Mouse (Mus musculus) midbrain, embryonic 13.5 days (tissue): ENCODE measurements around the gene Bcat2. TPM values are rescaled to one million over a fixed set of nuclear protein-coding genes. Genes with fewer than 3 reads are reported as not detected.

Experiments
- ATAC-seq: fragments of 200-750 bp; cut with Nextera tagmentation; 2 replicates; pipeline ENCODE4 v1.8.0; 2017; ENCODE audit warnings: mild to moderate bottlenecking, moderate TSS enrichment, moderate library complexity
- H3K27ac ChIP-seq: fragments of 300-500 bp; sonication (generic); 2 replicates; pipeline ENCODE4 v1.5.1; 2015; ENCODE audit warnings: inconsistent platforms, mild to moderate bottlenecking, moderate library complexity
- H3K27me3 ChIP-seq: fragments of 300-500 bp; sonication (generic); 2 replicates; pipeline ENCODE4 v1.6.1; 2015; ENCODE audit warnings: mild to moderate bottlenecking, inconsistent platforms
- H3K36me3 ChIP-seq: fragments of 300-500 bp; sonication (generic); 2 replicates; pipeline ENCODE4 v1.6.1; 2015; ENCODE audit warnings: mild to moderate bottlenecking, inconsistent platforms
- H3K4me1 ChIP-seq: fragments of 300-500 bp; sonication (generic); replicated peaks from 2 replicates; pipeline ENCODE4 v1.6.1; 2015; ENCODE audit warnings: inconsistent platforms
- H3K4me2 ChIP-seq: fragments of 300-500 bp; sonication (generic); replicated peaks from 2 replicates; pipeline ENCODE4 v1.6.1; 2015; ENCODE audit warnings: moderate library complexity, mild to moderate bottlenecking, inconsistent platforms
- H3K4me3 ChIP-seq: fragments of 300-500 bp; sonication (generic); replicated peaks from 2 replicates; pipeline ENCODE4 v1.5.1; 2015; ENCODE audit warnings: mild to moderate bottlenecking, inconsistent platforms
- H3K9ac ChIP-seq: fragments of 300-500 bp; sonication (generic); replicated peaks from 2 replicates; pipeline ENCODE4 v1.6.1; 2015; ENCODE audit warnings: mild to moderate bottlenecking, inconsistent platforms
- H3K9me3 ChIP-seq: fragments of 300-500 bp; sonication (generic); 2 replicates; pipeline ENCODE4 v1.6.1; 2016; ENCODE audit warnings: mild to moderate bottlenecking, inconsistent platforms
- WGBS: fragments of 180-500 bp; shearing (Covaris S2); methylation state at CpG from one replicate; pipeline ENCODE4 v1.1.7; 2015; 5-methylcytosine and 5-hydroxymethylcytosine counted together
- polyA plus RNA-seq: library from polyadenylated mRNA; unstranded; fragments of >200 nt; fragmentation: Nextera tagmentation; extraction: Ambion mirVana; gene quantifications from 2 replicates; pipeline ENCODE4 v1.2.1, GENCODE M21; 2015

The Bcat2 gene
- polyA plus RNA-seq, 1 experiment from 2014 or later: 20.7 TPM

DNA sequence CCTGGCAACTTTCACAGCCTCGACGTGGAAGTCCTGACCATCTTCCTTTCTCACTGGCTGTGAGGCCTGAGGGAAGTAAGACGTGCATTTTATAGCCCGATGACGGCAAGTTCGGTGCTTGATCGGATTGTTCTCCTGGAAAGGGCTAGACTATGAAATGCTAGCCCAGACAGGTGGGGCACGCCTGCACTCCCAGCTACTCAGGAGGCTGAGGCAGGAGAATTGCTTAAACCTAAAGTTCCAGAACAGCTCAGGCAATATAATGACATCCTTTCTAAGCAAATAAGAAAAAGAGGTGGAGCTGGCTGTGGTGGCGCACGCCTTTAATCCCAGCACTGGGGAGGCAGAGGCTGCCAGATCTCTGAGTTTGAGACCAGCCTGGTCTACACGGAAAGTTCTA is 53.6 kb downstream of the Bcat2 start:
- Histone ChIP-seq H3K9me3 (no peaks in the 10 kb centered on the region), H3K4me2 (no peak overlapping the region), H3K36me3 (no peaks in the 10 kb centered on the region), H3K27ac (no peak overlapping the region), H3K9ac (no peak overlapping the region), H3K4me1 (peaks cover 10% of the 10 kb centered on the region; the same call in 1 of the 2 replicates), H3K4me3 (no peak overlapping the region), H3K27me3 (peaks cover 30% of the 10 kb centered on the region)
- WGBS: 91% methylated on average over 11 of the region's 11 CpGs
- no peak for ATAC-seq

DNA sequence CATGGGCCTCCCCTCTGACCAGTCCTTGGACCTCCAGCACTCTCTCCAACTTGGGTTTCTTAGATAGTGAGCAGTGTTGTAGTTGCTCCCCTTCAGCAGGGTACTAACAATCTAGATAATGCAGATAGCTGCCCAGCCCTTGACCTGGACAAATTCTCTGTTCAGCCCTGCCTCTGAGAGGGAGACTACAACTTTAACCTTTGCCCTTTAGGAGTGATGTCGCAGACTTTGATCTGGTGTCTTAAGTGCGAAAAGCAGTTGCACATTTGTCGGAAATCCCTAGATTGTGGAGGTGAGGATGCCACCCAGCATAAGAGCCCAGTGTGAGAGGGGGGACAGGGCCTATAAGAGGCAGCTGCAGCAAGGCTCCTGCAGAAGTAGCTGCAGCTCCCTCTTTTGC is 54.8 kb downstream of the Bcat2 start:
- no peak overlapping the region for H3K4me2 ChIP-seq
- peaks cover 10% of the 10 kb centered on the region; the same call in 1 of the 2 replicates for H3K4me1 ChIP-seq
- no peak overlapping the region for H3K4me3 ChIP-seq
- no peak for ATAC-seq
- peaks cover 25% of the 10 kb centered on the region for H3K27me3 ChIP-seq
- 81% methylated on average over 3 of the region's 3 CpGs for WGBS
- H3K9me3 ChIP-seq: no peaks in the 10 kb centered on the region
- H3K27ac ChIP-seq: no peak overlapping the region
- no peaks in the 10 kb centered on the region for H3K36me3 ChIP-seq
- 0 out of 2 replicates have a peak overlapping the region, but pooled peaks have one; percentile 19 for H3K9ac ChIP-seq

DNA sequence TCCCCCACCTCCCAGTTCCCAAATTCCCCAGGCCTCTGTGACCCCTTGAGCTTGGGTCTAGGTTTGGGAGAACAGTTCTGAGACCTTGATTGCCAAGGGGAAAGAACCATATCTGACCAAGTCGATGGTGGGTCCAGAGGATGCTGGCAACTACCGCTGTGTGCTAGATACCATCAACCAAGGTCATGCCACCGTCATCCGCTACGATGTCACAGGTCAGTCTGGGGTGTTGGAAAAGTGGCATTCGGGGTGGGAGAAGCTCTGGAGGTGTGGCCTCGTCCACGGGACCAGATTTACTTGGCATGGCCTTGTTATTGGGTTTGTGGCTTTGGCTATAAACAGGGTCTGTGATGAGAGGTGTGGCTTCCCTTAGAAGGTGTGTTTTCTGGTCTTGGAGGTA is 55.5 kb downstream of the Bcat2 start:
- Histone ChIP-seq H3K4me1 (peaks cover 10% of the 10 kb centered on the region; the same call in 1 of the 2 replicates), H3K9me3 (no peaks in the 10 kb centered on the region), H3K9ac (0 out of 2 replicates have a peak overlapping the region, but pooled peaks have one; percentile 19), H3K27me3 (peaks cover 29% of the 10 kb centered on the region), H3K4me2 (no peak overlapping the region), H3K4me3 (no peak overlapping the region), H3K27ac (no peak overlapping the region), H3K36me3 (no peaks in the 10 kb centered on the region)
- WGBS: 95% methylated on average over 8 of the region's 8 CpGs
- ATAC-seq: no peak

DNA sequence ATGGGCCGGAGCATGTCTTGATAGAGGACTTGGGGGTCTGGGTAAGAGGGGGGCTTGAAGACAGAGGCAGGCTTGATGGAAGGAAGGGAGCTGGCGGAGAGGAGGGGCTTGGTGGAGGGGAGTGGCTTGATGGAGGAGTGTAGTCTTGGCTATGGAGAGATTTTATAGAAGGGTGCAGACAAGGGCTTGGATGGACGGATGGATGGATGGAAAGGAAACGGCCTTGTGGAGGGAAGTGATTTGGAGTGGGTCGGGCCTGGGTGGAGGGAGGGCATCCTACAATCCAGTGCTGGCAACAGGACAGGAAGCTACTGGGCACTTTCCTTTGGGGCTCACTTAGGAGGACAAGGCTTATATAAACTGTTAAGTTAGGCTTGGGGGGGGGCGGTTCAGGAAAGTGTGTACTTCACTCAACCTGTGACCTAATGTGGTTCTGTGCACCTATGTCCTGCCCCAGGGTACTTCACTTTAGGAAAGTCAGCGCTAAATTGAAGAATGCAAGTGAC is 56.7 kb downstream of the Bcat2 start:
- Histone ChIP-seq H3K36me3 (no peaks in the 10 kb centered on the region), H3K4me3 (no peak overlapping the region), H3K9ac (no peak overlapping the region), H3K4me1 (peaks cover 10% of the 10 kb centered on the region; the same call in 1 of the 2 replicates), H3K9me3 (no peaks in the 10 kb centered on the region), H3K27ac (no peak overlapping the region), H3K27me3 (peaks cover 33% of the 10 kb centered on the region), H3K4me2 (no peak overlapping the region)
- WGBS: 88% methylated on average over 7 of the region's 7 CpGs
- no peak for ATAC-seq

DNA sequence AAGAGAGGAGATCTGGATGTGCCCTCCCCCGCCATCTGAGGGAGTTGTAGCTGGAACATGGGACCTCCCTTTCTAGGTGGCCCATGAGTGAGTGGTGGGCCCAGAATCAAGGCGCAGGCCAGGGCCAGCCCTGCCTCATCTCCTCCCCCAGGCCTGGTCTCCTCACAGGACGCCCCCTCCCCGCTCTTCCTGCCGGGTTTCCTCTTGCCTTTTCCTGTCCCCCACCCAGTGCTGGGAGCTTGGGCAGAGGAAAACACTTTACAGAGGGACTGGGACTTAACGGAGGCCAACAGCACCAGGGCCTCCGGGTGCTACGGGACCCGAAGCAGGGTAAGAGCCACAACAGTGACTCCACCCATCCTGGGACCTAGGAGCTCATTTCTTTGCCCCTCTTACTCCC is 57.3 kb downstream of the Bcat2 start, which contains the start of gene Rasip1:
TSS of gene Rasip1 (plus strand) at position 228 of the 400 bp plus-strand sequence.
- H3K27ac ChIP-seq: peak within 1 kb of the TSS; percentile 87
- peaks cover 11% of the 10 kb centered on the region; the same call in 1 of the 2 replicates for H3K4me1 ChIP-seq
- peak within 1 kb of the TSS; percentile 90 for H3K4me2 ChIP-seq
- H3K9ac ChIP-seq: peak within 1 kb of the TSS; percentile 84
- H3K4me3 ChIP-seq: peak within 1 kb of the TSS; percentile 57
- ATAC-seq: no peak
- H3K36me3 ChIP-seq: no peaks in the 10 kb centered on the region
- no peaks in the 10 kb centered on the region for H3K9me3 ChIP-seq
- peaks cover 40% of the 10 kb centered on the region for H3K27me3 ChIP-seq
- 86% methylated on average over 9 of the region's 9 CpGs for WGBS

DNA sequence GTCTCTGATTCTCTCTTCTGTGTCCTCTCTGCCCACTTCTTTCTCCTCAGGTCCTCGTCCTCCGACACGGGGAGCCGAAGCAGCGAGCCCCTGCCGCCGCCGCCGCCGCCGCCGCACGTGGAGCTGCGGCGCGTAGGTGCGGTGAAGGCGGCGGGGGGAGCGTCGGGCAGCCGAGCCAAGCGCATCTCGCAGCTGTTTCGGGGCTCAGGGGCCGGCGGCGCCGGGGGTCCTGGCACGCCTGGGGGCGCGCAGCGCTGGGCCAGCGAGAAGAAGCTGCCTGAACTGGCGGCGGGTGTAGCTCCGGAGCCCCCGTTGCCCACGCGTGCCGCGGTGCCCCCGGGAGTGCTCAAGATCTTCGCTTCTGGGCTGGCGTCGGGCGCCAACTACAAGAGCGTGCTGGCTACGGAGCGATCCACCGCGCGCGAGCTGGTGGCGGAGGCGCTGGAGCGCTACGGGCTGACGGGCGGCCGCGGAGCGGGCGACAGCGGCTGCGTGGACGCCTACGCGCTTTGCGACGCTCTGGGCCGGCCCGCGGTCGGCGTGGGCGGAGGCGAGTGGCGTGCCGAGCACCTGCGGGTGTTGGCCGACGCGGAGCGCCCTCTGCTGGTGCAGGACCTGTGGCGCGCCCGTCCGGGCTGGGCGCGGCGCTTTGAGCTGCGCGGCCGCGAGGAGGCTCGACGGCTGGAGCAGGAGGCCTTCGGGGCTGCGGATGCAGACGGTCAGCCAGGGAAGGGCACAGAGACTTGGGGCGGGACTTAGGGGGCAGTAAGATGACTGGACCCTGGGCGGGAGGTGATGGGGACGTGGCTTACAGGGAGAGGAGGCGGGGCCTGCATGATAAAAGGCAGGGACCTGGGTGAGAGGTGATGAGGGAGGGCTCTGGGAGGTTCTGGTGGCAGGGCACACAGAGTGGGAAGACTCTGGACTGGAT is 58.7 kb downstream of the Bcat2 start:
- H3K4me1 ChIP-seq: peaks cover 16% of the 10 kb centered on the region; the same call in 1 of the 2 replicates
- under 1% methylated on average over 105 of the region's 105 CpGs for WGBS
- H3K9me3 ChIP-seq: no peaks in the 10 kb centered on the region
- peak; percentile 86 for ATAC-seq
- peak overlapping the region; percentile 90 for H3K4me2 ChIP-seq
- no peaks in the 10 kb centered on the region for H3K36me3 ChIP-seq
- H3K27me3 ChIP-seq: peaks cover 54% of the 10 kb centered on the region
- H3K4me3 ChIP-seq: peak overlapping the region; percentile 57
- H3K27ac ChIP-seq: peak overlapping the region; percentile 87
- peak overlapping the region; percentile 84 for H3K9ac ChIP-seq

DNA sequence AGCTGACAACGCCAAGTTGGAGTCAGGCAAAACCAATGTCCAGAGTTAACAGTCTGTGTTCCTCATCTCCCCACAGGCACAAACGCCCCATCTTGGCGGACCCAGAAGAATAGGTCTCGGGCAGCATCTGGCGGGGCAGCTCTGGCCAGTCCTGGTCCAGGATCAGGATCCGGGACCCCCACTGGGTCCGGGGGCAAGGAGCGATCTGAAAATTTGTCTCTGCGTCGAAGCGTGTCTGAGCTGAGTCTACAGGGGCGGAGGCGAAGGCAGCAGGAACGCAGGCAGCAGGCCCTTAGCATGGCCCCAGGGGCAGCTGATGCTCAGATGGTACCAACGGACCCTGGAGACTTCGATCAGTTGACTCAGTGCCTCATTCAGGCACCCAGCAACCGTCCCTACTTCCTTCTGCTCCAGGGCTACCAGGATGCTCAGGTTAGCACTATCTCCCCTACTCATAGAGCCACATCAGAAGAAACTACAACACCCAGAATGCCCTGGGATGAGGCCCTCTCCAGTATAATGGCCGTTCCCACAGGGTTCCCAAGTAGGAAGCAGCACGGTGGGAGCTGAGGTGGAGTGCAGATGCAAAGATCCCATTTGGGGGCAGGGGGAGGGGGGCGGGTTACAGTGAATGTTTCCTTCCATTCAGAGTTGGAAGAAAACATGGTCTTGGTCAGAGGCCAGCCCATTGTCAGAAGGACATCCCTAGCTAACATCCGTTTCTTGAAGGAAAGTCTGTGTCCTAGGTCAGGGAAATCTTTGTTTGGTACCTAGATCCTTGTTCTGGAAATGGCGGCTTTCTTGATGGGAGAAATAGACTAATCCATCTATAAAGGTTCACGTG is 60.3 kb downstream of the Bcat2 start:
- 73% methylated on average over 23 of the region's 23 CpGs for WGBS
- Histone ChIP-seq H3K27ac (no peak overlapping the region), H3K9me3 (no peaks in the 10 kb centered on the region), H3K4me2 (no peak overlapping the region), H3K27me3 (peaks cover 55% of the 10 kb centered on the region), H3K4me1 (peaks cover 16% of the 10 kb centered on the region; the same call in 1 of the 2 replicates), H3K4me3 (no peak overlapping the region), H3K36me3 (no peaks in the 10 kb centered on the region), H3K9ac (no peak overlapping the region)
- no peak for ATAC-seq

DNA sequence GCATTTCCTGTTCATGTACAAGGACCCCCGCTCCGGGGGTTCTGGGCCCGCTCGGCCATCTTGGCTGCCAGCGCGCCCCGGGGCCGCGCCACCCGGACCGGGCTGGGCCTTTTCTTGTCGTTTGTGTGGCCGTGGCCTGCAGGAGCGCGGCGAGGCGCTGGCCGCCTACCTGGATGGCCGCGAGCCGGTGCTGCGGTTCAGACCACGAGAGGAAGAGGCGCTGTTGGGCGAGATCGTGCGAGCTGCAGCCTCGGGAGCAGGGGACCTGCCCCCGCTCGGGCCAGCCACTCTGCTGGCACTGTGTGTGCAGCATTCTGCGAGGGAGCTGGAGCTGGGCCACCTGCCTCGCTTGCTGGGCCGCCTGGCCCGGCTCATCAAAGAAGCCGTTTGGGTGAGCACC is 62.5 kb downstream of the Bcat2 start:
- WGBS: 10% methylated on average over 35 of the region's 35 CpGs
- H3K4me3 ChIP-seq: peak overlapping the region; percentile 8; the same call in 1 of the 2 replicates
- H3K4me2 ChIP-seq: peak overlapping the region; percentile 38
- no peak for ATAC-seq
- peaks cover 10% of the 10 kb centered on the region for H3K36me3 ChIP-seq
- peak overlapping the region; percentile 45 for H3K9ac ChIP-seq
- H3K27ac ChIP-seq: no peak overlapping the region
- peaks cover 16% of the 10 kb centered on the region; the same call in 1 of the 2 replicates for H3K4me1 ChIP-seq
- peaks cover 43% of the 10 kb centered on the region for H3K27me3 ChIP-seq
- H3K9me3 ChIP-seq: no peaks in the 10 kb centered on the region

DNA sequence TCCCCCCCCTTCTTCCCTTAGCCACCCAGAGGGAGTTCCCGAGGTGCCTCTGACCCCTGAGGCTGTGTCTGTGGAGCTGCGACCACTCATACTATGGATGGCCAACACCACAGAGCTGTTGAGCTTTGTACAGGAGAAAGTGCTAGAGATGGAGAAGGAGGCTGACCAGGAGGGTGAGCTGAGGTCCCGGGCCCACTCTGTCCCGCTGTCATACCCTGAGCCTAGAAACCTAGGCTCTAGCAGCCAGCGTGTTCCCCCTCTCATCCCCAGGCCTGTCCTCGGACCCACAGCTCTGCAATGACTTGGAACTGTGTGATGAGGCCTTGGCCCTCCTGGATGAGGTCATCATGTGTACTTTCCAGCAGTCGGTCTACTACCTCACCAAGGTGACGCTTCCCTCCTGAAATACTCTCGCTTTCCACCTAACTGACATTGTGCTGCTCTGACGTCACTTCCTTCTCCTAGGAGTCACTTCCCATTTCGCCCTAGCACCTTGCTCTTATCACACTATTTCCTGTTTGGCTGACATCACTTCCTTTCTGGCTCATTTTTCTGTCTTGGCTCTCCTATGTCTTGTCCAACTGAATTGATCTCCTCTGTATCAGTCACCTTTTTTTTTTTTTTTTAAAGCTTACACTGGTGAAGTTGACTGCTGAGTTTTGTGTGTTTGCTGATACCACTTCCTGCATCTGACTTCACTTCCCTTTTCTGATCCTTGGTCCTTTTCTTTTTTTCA is 65.2 kb downstream of the Bcat2 start:
- no peak overlapping the region for H3K4me3 ChIP-seq
- H3K9me3 ChIP-seq: no peaks in the 10 kb centered on the region
- H3K4me1 ChIP-seq: peaks cover 14% of the 10 kb centered on the region
- 94% methylated on average over 11 of the region's 11 CpGs for WGBS
- H3K27ac ChIP-seq: no peak overlapping the region
- H3K36me3 ChIP-seq: peaks cover 10% of the 10 kb centered on the region
- H3K9ac ChIP-seq: no peak overlapping the region
- peaks cover 28% of the 10 kb centered on the region for H3K27me3 ChIP-seq
- ATAC-seq: no peak
- H3K4me2 ChIP-seq: no peak overlapping the region

DNA sequence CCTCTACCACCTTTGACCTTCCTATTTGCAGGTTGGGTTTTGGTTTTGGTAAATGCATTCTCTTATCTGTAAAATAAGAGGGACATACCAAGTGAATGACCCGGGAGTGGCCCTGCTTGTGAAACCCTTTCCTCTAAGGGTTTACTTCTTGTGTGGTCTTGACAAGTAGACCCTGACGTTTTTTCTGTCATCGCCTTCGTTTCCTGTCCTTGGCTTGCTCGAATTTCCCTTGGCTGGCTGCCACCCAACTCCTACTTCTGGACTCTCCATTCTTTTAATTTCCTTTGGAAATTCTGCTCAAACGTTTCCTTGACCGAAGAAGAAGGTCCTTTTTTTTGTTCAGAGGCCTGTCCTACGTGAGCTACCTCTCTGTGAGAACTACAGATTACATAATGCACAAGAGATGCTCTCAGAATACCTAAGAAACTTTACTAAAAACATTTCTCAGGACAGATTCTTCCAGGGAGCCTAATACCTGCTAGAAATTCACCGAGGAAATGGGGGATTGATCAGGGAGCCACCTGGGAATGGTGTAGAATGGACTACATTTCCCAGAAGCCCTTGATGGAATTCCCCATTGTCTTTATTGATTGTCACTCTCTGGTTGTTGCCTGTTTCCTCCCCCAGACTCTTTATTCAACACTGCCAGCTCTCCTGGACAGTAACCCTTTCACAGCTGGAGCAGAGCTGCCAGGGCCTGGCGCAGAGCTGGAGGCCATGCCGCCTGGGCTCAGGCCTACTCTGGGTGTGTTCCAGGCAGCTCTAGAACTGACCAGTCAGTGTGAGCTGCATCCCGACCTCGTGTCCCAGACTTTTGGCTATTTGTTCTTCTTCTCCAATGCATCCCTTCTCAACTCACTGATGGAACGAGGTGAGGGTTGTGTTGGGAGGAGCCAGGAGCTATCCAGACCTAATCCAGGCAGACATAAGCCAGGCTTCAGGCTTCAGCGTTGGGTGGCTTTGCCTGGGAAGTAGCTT is 66.0 kb downstream of the Bcat2 start:
- Histone ChIP-seq H3K9ac (no peak overlapping the region), H3K4me3 (no peak overlapping the region), H3K4me1 (peaks cover 14% of the 10 kb centered on the region), H3K4me2 (no peak overlapping the region), H3K36me3 (peaks cover 10% of the 10 kb centered on the region), H3K9me3 (no peaks in the 10 kb centered on the region), H3K27ac (no peak overlapping the region), H3K27me3 (peaks cover 26% of the 10 kb centered on the region)
- WGBS: 90% methylated on average over 15 of the region's 15 CpGs
- no peak for ATAC-seq
